Mouse (Mus musculus) 3134 (cell line): ENCODE results near the gene Olfr524.

ENCODE experiments used
- DNase-seq: peaks from one replicate; pipeline ENCODE4 v3.0.0-alpha.2; 2011; ENCODE audit warnings: low spot score; ENCODE audit not compliant: insufficient read length; ENCODE audit errors: extremely low read depth

Gene Olfr524

DNA sequence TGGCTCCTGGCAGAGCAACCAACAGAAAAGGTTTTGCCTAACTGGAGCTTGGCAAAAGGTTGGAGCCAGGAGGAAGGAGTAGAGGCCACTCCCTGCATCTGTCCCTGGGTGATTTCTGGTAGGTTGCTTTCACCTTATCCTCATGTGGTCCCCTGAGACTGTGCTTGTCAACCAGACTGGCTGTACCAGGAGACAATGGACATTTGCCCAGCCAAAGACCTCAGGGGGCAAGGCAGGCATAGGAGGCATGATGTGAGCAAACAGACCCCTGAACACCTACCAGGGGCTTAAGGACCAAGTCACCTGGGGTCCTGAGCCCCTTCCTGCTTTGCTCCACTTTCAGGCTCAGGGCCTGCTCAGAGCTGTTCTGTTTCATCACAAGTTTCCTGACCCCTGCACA, at the start of gene Olfr524:
Olfr524 (minus strand) TSS at position 101 of the 400 bp plus-strand sequence.
- DNase-seq, result no peak

DNA sequence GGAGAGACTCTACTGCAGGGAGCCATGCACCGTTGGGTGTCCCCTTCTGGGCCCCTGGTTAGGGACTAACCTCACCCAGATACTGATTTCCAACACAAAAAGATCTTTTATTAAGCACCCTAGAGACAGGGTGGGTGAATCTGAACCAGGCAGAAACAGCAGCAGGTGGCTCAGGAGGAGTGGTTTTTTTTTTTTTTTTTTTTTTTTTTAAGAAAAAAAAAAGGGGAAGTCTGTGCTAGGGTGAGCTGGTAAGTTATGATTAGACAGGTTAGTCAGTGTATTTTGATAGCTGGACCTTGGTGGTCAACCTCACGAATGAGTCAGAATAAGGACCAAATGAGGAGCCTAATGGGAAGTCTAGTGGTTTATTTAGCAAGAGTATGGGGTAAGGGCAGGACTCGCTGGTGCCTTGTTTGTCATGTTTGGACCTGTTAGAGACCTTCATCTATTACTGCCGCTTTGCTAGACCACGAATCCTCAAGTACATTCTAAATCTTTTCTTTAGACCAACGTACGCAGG, 48.1 kb upstream of the Olfr524 start:
- DNase-seq, result no peak

DNA sequence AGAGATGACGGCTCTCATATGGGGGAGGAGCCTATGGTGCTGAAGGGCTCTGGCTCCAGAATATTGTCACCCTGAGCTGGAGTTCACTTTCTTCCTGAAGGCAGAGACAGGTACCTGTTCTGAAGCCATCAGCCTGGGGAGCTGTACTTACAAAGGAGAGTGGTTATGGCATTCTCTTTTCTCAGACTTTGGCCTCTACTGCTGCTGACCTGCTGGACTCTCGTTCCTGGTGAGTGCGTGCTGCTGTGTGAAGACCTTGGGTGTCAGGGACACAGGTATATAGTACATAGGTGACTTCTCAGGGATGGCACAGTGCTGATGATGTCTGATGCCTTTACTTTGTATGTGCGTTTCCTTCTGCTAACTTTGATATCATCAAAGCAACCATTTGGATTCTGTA, 41.5 kb upstream of the Olfr524 start, which contains the start of gene 5830411N06Rik:
5830411N06Rik (plus strand) TSS at position 69 of the 400 bp plus-strand sequence.
- no peak for DNase-seq

DNA sequence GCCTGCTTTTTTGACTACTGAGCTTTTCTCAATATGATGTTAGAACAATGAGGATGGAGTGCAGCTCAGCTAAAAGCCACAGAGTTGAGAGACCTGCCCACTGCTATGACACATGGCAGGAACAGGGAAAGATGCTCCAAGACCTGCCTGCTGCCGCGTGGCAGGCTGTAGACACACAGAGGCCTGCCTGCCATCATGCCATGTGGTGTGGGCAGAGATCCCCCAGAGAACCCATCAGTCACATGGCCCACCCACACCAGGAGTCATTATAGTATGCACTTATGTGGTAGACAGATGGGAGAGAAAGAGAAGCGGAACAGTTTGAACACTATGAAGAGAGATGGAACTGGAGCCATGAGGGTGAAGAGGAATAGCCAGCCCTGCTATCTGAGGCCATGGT, 27.9 kb upstream of the Olfr524 start:
- DNase-seq, result no peak

DNA sequence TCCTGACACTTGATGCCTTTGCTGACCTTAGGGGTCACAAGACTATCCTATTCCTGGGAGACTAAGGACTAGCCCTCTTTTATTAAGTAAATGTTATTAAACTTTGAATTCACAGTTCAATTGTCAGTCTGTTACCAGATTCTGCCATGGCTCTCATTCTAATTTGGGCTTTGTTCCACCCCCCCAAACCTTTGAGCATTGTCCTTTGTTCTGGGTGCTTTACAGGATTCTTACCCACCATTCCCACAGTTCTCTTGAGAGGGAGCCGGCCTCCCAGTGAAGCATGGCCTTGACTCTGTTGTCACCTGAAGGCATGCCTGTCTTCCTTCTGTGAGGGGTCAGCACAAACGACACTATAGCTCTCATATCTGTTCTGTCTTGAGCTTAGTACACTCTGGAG, 25.3 kb upstream of the Olfr524 start:
- no peak for DNase-seq

DNA sequence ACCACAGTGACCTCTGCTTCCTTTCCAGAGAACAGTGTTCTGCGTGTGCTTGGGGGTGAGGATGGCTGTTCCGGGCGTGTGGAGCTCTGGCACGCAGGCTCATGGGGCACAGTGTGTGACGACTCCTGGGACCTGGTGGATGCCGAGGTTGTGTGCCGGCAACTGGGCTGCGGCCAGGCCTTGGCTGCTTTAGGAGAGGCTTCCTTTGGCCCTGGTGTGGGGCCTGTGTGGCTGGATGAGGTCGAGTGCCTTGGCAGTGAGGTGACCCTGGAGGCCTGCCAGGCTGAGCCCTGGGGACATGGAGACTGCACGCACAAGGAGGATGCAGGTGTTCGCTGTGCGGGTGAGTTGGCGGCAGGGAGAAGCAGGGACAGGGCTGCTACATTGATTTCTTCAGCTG, 22.7 kb upstream of the Olfr524 start:
- DNase-seq, result no peak

DNA sequence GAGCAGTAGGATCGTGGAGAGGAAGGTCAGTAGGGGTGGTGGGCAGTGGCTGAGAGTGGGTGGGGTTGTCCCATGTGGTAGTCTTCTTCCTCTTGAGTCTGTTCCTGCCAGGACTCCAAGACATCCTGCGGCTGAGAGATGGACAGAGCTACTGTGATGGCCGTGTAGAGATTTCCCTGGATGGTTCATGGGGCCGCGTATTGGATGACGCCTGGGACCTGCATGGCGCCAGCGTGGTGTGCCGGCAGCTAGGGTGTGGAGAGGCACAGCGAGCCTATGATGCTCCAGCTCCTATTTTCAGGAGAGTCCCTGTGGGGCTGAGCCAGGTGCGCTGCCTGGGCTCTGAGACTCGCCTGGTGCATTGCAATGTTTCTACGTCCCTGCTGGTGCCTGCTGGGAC, 18.4 kb upstream of the Olfr524 start:
- DNase-seq, result no peak

DNA sequence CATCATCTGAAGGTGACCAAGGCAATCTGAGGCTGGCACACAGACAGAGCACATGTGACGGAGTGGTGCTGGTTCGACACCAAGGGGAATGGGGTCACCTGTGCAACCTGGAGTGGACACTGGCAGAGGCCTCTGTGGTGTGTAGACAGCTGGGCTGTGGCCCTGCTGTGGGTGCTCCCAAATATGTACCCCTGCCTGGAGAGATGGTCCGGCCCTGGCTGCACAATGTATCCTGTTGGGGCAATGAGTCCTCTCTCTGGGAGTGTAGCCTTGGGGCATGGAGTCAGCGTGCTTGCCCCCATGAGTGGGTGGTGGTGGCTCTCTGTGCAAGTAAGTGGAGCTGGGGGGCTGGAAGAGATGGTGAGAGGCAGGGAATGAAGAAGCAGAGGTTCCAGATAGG, 14.6 kb upstream of the Olfr524 start:
- DNase-seq, result no peak

DNA sequence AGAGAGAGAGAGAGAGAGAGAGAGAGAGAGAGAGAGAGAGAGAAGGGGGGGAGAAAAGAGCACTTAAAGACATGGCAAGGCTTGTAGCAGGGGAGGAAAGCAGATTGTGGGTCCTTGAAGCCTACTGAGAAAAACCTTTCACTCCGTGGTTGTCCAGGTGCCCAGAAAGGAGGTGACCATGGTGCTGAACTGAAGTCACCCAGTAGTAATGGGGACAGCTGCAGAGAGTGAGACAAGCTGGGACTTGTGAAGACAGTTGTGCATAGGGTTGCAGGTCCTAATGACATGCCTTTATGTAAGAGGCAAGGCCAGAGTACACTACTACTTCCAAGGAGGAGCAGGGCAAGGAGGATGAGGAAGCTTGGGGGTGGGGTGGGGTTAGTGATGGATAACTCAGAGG, 13.5 kb upstream of the Olfr524 start:
- DNase-seq, result no peak

DNA sequence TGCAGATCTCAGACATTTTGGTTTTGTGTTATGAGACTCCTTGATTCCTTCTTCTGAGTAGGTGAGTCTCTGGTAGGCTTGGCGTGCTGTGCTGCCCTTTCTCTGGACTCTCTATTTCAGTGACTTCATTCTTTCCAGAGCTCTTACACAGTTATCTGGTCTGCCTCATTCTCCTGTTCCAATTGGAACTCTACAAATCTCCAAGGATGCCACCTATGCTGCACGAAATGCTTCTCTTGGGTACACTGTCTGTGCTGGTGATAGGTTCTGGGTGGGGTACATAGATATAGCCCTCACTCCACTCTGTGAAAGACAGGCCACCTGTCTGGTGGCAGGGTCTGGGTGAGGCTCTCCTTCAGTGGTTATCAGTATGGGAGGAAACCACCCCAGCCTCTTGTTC, 12.2 kb upstream of the Olfr524 start, which contains the start of gene Cd163l1:
Cd163l1 (plus strand) TSS at position 301 of the 400 bp plus-strand sequence.
- no peak for DNase-seq

DNA sequence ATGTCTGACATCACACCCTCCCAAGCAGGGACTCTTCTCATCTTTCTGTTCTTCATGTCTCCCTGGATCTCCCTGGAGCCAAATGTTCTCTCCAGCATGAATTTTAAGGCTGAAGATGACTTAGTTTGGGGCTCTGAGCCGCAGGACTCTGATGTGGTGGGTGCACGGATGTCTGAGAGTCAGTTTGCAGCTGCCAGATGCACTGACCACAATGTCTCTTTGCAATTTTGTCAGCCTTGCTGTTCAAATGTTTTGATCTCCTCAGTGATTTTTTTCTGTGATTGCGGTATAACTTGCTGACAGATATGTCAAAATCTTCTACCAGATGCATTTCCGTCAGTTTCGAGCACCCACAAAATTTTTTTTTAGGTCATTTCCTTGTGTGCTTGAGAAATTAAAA, 8.1 kb upstream of the Olfr524 start:
- DNase-seq, result no peak

DNA sequence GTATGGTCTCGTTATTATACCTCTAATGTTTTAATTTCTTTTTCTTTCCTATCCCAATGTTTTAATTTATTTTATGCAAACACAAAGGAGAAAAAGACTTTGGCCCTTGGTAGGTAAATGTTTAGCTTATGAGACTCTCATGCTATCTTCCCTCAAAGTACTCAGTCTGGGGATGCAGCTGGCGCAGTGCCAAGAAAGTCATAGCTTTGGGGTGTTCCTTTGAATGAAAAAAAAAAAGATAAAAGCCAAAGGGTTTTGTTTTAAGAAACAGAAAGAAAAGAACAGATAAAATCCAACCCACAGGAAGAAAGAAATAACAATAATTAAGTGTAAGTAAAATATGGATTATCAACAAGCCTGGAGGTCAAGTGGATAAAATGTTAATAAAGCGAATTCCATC, 2.9 kb upstream of the Olfr524 start:
- no peak for DNase-seq

DNA sequence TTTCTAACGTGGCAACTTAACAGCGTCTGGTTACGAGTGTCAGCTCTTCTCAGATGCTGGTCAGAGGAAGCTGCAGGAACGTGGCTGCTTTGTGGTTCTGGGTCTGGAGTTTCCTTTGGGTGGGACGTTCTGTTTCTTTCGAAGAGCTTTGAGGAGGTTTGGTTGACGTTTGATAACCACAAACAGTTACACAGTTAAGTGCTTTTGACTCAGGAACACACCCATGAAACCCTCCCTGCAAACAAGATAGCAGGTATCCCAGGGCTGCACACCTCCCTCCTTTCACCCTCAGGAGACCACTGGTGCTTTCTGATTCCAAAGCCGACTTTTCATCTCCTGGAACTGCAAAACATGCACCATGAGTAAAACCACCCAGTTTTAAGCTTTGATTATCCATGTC, 2.4 kb upstream of the Olfr524 start:
- no peak for DNase-seq

DNA sequence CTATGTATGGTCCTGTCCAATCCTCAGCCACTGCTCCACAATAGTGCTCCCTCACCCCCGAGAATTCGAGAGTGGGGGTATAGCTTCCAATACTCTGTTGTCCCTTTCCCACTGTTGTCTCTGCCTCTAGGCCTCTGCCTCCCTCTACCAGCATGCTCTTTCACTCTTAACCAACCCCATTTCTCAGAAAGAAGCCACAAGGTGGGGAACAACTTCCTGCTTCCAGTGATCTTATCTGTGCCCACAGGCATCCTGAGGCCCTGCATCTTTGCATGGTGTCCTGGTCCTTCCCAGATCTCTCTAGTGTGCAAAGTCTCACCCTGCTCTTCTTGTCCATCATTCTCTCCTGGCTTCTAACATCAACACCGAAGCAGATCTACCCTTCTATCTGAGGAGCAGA, 1.1 kb upstream of the Olfr524 start:
- no peak for DNase-seq

DNA sequence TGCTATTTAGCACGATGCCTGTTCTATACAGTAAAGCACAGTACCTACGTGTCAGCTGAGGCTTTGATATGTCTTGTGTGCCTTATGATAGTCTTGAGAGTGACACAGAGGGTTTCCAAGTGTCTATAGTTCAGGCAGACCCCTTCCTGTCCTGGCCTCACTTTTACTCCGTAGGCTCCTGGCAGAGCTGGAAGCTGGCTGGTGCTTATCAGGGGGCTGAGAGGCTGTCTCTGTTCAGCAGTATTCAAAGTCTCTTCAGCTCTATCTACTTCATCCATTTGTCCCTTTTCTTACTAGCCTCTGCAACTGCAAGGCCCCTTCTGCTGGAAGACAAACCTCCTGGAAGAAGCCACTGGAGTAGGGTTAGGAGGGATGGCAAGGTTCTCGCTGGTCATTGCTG, 4.7 kb downstream of the Olfr524 start:
- no peak for DNase-seq

DNA sequence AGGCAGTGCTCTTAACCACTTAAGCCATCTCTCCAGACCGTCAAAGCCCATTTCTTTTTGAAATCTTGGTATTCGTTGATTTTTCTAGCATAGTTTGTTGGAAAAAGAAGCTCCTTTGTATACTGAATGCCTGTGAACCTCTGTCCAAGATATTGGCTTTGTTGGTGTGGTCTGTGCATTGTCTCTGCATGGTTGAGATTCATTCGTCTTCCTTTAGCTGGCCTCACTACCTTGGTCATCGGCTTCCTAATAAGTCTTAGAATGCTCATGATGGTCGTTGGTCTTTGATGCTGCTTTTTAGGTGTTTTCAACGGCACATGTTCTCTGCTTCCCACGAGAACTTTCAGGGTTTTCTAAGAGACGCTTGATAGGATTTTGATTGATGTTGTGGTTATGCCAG, 9.8 kb downstream of the Olfr524 start:
- no peak for DNase-seq

DNA sequence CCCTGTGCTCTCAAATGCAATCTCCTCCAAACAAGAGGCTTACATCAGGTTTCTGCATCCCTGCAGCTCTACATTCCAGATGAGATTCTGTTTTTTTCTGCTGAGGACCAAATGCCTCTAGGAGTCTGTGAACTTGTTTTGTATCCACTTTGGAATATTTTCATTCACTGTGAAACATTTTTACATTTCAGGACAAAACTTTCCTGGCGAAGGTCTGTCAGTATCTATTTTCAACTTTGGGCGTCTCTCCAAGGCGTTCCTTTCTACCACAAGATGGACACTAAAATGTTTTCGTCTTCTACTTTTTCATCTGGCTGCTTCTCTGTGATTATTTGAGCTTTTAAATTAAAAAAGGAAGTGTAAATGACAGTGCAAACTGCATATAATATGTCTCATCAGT, 11.7 kb downstream of the Olfr524 start:
- DNase-seq, result no peak

DNA sequence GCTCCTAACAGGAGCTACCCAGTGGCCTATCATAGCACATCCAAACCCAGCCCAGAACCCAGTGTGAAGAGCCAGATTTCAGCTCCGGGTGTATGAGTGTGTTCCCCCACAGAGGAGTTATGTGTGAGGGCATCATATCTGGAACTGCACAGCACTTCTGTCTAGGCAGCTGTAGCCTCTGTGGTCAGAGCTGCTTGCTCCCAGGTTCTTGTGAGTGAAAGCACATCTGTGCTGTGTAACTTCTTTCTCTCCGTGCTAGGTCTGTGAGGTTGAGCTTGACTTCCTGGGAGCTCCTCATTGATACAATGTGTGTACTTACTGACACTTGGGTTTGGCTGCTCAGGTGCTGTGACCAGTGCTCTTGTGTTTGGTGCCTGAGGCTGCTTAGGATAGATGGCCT, 12.9 kb downstream of the Olfr524 start:
- no peak for DNase-seq

DNA sequence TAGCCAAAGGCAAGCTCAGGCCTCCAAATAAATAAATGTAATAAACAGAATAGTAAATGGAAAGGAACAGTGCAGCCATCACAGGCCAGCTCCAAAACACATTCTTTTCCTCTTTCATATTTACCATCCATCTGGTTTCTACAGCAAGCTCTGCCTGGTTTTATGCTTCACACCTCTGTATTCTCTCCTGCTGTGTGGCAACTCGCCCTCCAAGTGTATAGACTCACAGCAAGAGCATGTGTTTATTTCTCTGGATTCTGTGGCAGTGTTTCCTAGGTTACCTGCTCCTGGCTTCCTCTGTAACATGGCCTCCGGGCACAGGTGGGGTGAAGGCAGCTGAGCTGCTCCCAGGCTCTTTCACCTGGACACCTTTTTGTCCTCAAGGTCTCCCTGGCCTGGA, 13.3 kb downstream of the Olfr524 start:
- DNase-seq, result no peak

DNA sequence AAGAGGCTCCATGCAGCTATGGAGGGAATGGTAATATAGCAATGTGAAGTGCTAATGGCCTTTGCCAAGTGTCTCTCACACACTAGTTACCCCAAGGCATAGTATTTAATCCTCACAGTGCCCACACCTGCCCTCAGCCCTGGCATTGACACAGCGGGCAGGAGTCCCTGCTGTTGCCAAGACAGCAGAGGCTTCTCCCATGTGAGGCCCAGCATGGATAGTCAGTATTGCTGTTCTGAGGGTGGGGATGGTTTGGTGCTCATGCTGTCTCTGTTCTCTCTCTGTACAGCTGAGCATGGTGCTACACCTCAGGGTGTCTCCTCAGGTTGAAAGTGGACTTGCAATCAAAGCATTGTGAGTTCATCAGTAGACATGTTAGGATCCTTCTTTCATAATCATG, 15.3 kb downstream of the Olfr524 start:
- DNase-seq, result no peak

DNA sequence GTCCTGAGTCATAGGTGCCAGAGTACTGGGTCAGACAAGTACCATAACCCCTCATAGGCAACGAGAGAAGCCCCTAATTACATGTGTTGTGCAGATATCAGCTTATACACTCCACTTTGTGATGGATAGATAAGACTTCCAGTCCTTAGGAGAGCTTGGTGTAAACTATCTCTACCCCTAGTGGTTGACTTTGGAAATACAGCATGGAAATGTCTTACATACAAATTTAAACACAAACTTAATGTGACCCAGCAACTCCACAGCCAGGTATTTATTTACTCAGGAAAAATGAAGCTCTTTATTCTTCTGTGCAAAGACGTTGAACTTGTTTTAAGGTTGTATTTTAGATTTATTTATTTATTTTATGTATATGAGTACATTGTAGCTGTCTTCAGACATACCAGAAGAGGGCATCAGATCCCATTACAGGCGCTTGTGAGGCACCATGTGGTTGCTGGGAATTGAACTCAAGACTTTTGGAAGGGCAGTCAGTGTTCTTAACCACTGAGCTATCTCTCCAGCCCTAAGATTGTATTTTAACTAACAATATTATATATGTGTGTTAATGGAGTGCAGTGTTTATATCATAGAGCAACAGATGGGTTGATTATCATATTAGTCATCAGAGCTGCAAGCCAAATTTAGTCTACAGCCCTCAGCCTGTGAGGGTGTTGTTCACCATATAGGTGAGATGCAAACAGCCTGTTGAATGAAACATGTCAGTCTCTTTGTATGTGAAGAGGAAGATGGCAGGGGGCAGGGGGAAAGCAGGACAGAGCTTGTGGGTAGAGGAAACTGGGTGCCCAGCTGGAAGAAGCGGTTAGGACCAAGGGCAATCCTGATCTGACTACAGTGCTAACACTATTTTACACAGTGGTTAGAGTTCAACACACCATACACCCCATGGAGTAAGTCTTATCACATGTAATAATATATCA, 17.1 kb downstream of the Olfr524 start:
- no peak for DNase-seq

DNA sequence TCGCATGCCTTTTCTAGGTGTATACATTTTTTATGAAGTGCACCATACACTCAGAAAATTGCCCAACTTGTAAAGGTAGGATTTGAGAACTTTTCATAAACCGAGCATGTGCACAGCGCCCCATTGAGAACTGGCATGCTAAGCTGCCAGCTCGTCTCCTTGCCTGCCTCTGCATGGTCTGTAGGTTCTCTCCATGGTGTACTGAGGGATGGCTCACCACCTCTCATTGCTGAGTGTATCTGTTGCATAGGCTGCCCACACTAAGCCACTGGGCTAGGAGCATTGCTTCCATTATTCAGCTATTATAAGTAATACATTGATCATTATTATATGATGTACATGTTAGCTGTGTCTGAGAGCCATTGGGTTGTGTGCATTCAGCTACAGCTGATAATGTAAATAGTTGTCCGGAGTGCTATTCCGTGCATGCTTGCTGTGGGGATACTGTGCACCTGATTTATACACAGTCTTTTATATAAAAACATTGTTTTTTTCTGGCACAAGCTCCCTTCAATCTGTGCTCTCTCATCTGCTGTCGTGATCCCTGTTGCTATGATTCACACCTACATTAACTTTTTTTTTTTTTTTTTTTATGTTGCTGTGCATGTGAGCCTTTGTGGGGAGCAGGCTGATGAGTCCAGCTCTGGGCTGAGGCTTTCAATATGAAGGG, 17.9 kb downstream of the Olfr524 start:
- no peak for DNase-seq
